Mouse (Mus musculus) CD4-positive, CD25-positive, alpha-beta regulatory T cell, adult 2 months (primary cell): ENCODE data around the gene Tmsb4x.

ENCODE experiments used
- DNase-seq: peaks from one replicate; pipeline ENCODE4 v3.0.0-alpha.2; 2012; ENCODE audit warnings: low read depth, low spot score

Tmsb4x gene

GRCm38 (mm10) chrX:167208978-167209754 lies at the start of gene Tmsb4x:
Gene Tmsb4x, minus strand, starts transcription at chrX:167209315.
- peak; percentile 89 for DNase-seq

DNA sequence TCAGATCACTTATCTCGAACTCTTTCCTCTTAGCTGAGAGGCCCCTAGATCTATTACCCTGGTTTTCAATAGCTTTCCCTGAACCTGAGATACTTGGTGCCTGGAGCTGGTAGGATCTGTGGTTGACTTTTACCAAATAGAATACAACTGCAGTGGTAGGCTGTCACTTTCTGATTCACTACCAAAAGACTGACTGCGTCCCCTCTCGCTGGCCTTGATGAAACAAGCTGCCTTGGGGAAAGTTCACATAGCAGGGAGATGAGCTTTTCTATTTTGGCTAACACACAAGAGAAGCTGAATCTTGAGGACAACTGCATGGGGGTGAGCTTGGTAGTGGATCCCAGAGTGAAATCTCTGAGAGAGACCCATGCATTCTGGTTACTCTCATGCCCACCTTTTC lies 32.6 kb upstream of the Tmsb4x start:
- DNase-seq, result no peak

- no peak for DNase-seq
Measured at GRCm38 (mm10) chrX:167239293-167239921, 30.3 kb upstream of the Tmsb4x start.

DNA sequence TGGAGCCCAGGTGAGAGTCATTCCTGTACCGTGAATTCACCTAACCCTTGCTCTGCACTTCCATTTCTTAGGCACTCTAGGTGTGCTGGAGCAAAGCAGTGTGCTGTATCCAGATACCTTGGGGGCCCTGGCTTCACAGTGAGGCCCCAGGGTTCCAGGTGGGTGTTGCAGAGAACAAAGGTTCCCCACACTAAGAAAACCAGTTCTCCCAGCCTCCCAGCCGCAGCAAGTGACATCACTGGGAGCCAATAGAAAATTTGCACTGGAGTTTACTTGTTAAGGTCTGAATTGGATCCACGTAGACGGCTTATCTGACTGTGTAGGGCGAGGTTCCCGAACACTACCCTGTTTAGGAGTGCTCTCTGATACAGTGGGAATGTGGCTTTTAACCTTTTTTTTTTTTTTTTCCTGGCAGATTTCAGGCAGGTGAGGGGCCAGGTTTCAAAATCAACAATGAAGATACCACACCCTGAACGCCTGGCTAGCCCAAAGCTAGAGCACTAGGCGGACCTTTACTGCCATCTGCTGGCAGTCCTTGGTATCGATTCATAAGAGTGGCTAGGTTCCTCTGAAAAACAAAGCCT lies 24.1 kb upstream of the Tmsb4x start:
- peak; percentile 86 for DNase-seq

DNA sequence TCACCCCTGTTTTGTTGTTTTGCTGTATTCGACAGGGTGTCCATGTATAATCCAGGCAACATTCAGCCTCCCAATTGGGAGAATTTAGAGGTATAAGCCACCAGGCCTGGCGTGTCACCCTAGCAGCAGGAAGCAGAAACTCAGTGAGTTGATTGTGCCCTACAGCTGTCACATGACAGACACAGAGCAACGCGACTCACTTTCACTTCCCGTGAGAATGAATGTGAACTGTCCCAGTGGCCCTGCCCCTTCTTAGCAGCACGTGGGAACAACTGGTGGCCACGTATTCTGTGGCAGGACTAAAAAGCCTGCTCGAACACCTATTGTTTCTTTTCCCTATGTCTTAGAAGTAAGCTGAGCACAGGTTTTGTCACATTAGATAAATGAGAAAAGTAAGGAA lies 22.0 kb upstream of the Tmsb4x start:
- peak; percentile 80 for DNase-seq

DNA sequence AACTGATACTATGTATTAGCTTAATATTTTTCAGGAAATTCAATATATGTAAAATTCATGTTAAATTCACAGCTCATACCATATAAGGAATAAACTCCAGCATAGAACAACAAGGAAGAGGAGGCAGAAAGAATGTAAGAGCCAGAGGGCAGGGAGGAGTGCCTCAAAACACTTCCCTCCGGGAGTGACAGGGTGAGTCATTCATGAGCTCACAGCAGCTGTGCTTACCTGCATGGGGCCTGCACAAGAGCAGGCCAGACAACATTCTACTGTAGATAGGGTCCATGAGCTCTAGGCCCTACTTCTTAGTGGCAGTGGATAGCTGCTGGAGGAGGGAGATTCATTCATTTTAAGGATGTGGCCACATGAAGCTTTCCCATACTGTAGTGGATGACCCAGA lies 20.7 kb upstream of the Tmsb4x start:
- DNase-seq, result no peak

DNA sequence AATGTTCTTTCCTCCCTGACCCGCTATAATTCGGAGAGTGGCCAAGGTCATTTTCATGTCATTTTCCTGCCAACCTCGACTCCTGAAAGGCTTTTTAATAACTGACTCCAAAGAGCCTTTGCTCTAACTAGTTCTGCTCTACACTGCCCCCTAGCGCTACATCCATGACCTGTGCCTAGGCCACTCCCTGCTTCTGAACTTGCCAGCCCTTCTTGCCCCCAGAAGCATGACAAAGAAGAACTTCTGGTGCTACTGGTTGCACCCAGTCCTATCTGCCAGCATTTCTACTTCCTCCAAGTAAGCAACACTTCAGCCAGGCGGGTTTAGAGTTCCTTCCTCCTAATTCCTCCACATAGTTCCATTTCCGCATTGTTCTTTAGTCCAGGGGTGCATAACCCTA lies 20.1 kb upstream of the Tmsb4x start:
- DNase-seq, result peak; percentile 86

DNA sequence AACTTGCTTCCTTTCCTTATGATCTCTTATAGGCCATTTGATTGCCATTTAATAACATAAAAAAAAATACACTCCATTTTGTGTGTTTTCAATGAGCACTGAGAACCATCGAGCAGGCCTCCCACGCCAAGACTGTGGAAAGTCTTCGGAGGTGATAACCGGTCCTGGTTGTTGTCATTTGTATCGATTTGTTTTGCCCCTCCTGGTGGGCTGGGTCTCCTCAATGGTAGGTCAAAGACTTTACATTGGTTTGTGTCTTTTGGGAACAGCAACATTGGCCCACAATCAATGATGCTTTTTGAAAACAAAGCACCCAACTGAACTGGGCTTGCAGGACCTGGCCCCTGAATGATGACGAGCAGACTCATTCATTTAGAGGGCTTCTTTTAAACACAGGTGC lies 18.6 kb upstream of the Tmsb4x start:
- DNase-seq, result peak; percentile 35

- peak; percentile 73 for DNase-seq
Measured at GRCm38 (mm10) chrX:167227138-167227537, 18.0 kb upstream of the Tmsb4x start.

- peak; percentile 65 for DNase-seq
Measured at GRCm38 (mm10) chrX:167226570-167226969, 17.5 kb upstream of the Tmsb4x start.

DNA sequence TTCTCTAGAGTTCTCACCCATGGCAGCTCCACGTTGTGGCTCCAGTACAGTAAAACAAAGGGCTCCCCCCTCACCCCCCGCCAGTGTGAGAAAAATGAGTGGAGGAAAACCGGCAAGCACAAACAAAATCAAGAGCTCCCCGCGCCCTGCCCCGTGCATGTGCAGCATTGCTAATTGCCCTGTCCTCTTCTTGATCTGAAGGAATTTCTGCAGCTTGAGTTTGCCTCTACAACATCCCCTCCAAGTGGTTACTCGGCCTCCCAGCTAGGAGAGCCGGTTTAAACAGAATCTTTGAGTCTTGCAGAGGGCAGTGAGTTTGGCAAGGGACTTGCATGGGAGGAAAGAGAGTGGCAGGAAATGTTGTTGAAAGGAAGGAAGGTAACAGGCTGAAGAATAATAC lies 3.6 kb upstream of the Tmsb4x start:
- DNase-seq, result peak; percentile 55

DNA sequence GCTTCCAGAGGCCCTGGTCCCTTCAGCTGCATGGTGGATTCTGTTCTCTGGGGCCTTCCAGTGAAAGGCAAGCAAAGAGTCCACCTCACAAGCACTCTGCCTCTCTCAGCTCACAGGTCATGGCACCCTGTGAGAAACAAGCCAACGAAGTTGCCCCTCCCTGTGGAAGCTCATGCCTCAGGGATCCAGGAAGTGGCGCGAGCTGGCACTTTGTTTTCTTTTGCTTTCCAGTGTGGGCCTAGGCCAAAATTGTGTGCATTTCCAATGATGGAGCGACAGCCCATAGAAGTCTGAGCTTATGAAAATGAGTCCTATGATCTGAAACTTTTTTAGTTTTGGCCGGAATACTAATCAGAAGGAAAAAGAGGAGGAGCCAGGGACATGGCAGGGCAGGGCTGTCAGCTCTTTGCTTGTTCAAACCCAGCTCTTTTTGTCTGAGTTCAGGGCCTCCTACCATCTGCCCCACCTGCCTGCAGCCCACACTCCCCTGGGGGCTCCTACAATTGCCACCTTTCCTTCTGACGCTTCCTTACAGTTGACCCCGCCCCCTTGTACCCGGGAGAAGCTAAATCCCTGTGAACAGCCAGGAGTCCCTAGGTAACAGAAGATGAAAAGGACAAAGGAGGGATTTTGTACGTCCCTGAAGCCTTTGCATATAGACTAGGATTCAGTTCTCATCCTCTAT lies 2.9 kb upstream of the Tmsb4x start:
- DNase-seq, result no peak

DNA sequence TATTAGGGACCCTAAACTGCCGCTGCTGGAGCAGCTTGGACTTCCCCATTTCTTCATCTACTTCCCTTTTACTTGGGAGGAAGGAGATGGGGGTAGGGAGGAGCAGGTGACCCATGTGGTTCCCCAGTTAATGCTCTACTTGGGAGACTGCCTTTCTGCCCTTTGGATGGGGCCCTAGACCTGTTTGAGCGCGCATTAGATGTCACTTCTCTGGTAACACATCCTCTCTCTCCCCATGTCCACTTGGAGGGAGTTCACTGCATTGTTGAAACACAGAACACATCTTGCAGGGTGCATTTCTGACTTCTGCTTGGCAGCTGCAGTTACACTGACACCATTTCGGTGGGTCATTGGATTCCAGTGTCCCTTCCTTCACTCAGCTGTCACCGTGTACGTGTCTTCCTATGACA lies 1.2 kb upstream of the Tmsb4x start:
- no peak for DNase-seq

DNA sequence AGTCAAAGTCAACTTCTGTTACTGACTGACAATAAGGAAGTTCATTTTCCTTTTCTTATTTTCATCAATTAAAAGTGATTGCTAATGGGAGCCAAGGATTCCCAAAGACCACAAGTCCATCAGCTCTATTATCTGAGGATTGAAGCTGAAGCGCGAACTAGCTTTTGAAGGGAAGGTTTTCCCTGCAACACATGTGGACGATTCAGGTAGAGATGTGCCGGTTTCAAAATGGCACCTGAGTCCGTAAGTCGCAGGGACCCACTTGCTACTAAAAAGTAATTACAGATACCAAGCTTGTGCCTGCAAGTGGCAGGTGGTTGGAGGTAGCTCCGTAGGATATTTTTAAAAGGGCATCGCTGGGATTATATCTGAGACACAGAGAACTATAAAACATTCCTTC lies 713 bp upstream of the Tmsb4x start:
- peak; percentile 59 for DNase-seq

GRCm38 (mm10) chrX:167208506-167208820 lies 652 bp downstream of the Tmsb4x start:
- DNase-seq, result peak; percentile 57

DNA sequence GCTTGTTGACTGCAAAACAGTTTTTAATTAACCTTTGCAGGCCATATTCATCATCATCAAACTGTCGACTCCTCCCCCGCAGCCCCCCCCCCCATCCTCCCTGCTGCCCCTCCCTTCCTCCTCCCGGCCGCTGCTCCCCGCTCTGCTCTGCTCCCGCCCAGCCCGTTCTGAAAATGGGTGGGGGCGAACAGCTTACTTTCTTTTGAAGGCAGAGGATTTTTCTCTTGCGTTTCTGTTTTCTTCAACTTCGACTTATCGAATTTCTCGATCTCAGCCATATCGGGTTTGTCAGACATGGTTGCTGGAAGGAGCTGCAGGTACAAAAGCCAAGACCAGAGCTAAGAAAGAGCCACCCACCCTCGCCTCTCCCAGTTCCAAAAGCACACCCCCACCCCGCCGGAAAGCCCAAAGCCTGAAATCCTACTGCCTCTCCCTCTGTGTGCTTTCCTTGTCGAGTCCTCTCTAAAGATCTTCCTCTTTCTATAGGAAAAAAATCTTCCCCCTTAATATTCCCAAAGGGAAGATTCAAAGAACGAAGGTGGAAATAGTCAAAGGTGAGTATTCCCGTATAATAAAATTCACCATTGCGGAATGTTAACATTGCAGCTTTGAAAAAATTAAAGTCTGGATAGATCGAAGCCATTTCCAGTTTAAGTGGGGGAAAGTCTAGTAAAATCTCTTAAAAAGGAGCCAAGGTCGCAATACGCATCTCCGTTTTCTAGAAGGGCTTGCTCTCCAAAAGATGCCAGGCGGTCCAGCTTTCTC lies 1.2 kb downstream of the Tmsb4x start:
- peak; percentile 78 for DNase-seq

GRCm38 (mm10) chrX:167205813-167206520 lies 3.1 kb downstream of the Tmsb4x start:
- peak; percentile 64 for DNase-seq

DNA sequence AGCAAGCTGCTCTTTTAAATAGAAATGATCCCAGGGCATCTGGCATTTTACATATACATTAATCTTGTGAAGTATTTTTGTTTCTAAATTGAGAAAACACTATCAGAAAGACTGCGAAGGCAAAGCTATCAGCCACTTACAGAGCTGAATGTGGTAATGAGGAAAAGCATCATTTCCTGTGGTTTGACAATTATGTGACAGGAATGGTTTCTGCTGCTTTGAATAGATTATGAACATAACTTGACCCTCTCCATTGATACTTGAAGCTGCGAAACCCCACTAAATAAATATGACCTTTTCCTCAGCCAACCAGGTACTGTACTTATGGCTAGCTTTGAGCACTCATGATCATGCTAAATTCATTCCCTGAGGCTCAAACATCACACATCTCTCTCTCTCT lies 7.8 kb downstream of the Tmsb4x start:
- peak; percentile 66 for DNase-seq

- no peak for DNase-seq
Measured at GRCm38 (mm10) chrX:167195228-167195649, 13.9 kb downstream of the Tmsb4x start.

DNA sequence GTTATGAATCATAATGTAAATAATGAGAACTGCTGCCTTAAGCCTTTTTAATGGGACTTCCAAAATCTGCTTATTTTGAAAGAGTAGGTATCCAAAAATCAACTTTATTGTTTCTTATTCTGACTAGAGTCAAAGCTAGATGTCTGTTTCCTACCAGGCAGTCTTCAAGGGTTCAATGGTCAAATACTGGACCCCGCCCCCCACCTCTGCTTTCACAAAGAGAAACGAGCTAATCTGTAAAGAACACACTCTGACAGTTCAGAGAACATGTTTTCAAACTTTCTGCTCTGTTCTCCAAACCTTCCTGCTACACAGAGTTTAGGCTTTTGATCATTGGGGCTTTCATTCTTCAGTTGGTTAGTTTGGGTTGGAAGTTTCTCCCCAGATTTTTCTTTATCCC lies 22.8 kb downstream of the Tmsb4x start:
- DNase-seq, result no peak

- no peak for DNase-seq
Measured at GRCm38 (mm10) chrX:167183535-167183934, 25.6 kb downstream of the Tmsb4x start.
